Mouse (Mus musculus): ENCODE data around the gene Gm17651.

Gene Gm17651

GRCm38 (mm10) chr3:97674644-97675110, at the start of gene Gm17651:
Gene Gm17651 (minus strand): TSS chr3:97674694.
- TF ChIP-seq GATA4 (IDR thresholded peaks at IDR 0.05; ENCODE audit: insufficient replicate concordance, low read length) = no peak

GRCm38 (mm10) chr3:97719116-97719515, 44.6 kb upstream of the Gm17651 start:
- TF ChIP-seq GATA4 (IDR thresholded peaks at IDR 0.05; ENCODE audit: insufficient replicate concordance, low read length) = no peak

GRCm38 (mm10) chr3:97715922-97716321, 41.4 kb upstream of the Gm17651 start:
- TF ChIP-seq GATA4 (IDR thresholded peaks at IDR 0.05; ENCODE audit: insufficient replicate concordance, low read length) = no peak

GRCm38 (mm10) chr3:97710881-97711280, 36.4 kb upstream of the Gm17651 start:
- no peak for TF ChIP-seq GATA4 (IDR thresholded peaks at IDR 0.05; ENCODE audit: insufficient replicate concordance, low read length)

- TF ChIP-seq GATA4 (IDR thresholded peaks at IDR 0.05; ENCODE audit: insufficient replicate concordance, low read length) = no peak
Observed at GRCm38 (mm10) chr3:97710134-97710533, 35.6 kb upstream of the Gm17651 start.

GRCm38 (mm10) chr3:97706561-97706960, 32.1 kb upstream of the Gm17651 start:
- TF ChIP-seq GATA4 (IDR thresholded peaks at IDR 0.05; ENCODE audit: insufficient replicate concordance, low read length) = no peak

- TF ChIP-seq GATA4 (IDR thresholded peaks at IDR 0.05; ENCODE audit: insufficient replicate concordance, low read length) = no peak
Observed at GRCm38 (mm10) chr3:97705508-97705907, 31.0 kb upstream of the Gm17651 start.

- TF ChIP-seq GATA4 (IDR thresholded peaks at IDR 0.05; ENCODE audit: insufficient replicate concordance, low read length) = no peak
Observed at GRCm38 (mm10) chr3:97702448-97703080, 28.1 kb upstream of the Gm17651 start.

- no peak for TF ChIP-seq GATA4 (IDR thresholded peaks at IDR 0.05; ENCODE audit: insufficient replicate concordance, low read length)
Observed at GRCm38 (mm10) chr3:97701198-97701597, 26.7 kb upstream of the Gm17651 start.

GRCm38 (mm10) chr3:97699061-97699460, 24.6 kb upstream of the Gm17651 start:
- TF ChIP-seq GATA4 (IDR thresholded peaks at IDR 0.05; ENCODE audit: insufficient replicate concordance, low read length) = no peak

- no peak for TF ChIP-seq GATA4 (IDR thresholded peaks at IDR 0.05; ENCODE audit: insufficient replicate concordance, low read length)
Observed at GRCm38 (mm10) chr3:97697291-97697690, 22.8 kb upstream of the Gm17651 start.

- TF ChIP-seq GATA4 (IDR thresholded peaks at IDR 0.05; ENCODE audit: insufficient replicate concordance, low read length) = no peak
Observed at GRCm38 (mm10) chr3:97696866-97697265, 22.4 kb upstream of the Gm17651 start.

- TF ChIP-seq GATA4 (IDR thresholded peaks at IDR 0.05; ENCODE audit: insufficient replicate concordance, low read length) = no peak
Observed at GRCm38 (mm10) chr3:97693806-97694205, 19.3 kb upstream of the Gm17651 start.

GRCm38 (mm10) chr3:97691443-97692017, 17.0 kb upstream of the Gm17651 start:
- TF ChIP-seq GATA4 (IDR thresholded peaks at IDR 0.05; ENCODE audit: insufficient replicate concordance, low read length) = no peak

GRCm38 (mm10) chr3:97690590-97690989, 16.1 kb upstream of the Gm17651 start:
- no peak for TF ChIP-seq GATA4 (IDR thresholded peaks at IDR 0.05; ENCODE audit: insufficient replicate concordance, low read length)

- no peak for TF ChIP-seq GATA4 (IDR thresholded peaks at IDR 0.05; ENCODE audit: insufficient replicate concordance, low read length)
Observed at GRCm38 (mm10) chr3:97689289-97689688, 14.8 kb upstream of the Gm17651 start.

Measured in liver, adult (tissue).